In the genomic region with DNA sequence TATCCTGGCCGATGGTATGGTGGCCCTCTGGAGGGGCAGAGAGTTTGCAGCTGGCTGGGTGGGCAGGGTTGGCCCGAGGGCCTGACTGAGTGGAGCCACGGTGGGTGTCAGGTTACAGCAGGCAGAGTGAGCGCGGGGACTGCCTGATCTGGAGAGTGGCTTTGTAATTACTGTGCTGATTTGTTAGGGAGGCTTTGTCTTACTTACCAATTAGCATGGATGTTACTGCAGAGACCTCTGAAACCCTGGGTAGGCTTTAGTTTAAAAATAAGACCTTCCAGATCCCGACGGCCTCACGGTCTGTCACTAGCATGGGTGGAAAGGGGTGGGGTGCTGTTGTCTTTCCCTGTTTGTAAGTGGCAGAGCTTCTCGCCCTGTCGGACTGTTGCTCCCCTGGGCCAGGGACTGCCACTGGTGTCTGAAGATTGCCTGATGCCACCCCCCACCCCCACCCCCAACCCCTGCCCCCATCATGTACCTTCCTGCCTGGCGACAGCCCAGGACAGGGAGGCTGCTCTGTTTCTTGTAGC, we compare ENCODE assay signal across 8 mouse cellular contexts.
DNase-seq lines count a peak whose midpoint lies in the region; ATAC-seq and TF ChIP-seq lines count a peak whose summit lies in the region.

No protein-coding gene starts in this region.

- no peak for TF ChIP-seq CTCF in midbrain, postnatal 0 days (IDR thresholded peaks at IDR 0.05)

- peak overlapping the region; percentile 66; the same call in 1 of the 2 replicates for H3K27ac ChIP-seq in ES-E14 (ENCODE audit: insufficient read depth, low read depth, low read length, poor library complexity, severe bottlenecking)
- H3K27ac ChIP-seq in heart, embryonic 13.5 days (replicated peaks) = peak overlapping the region; percentile 84
- H3K27ac ChIP-seq in limb, embryonic 10.5 days = peak overlapping the region; percentile 91
- 0 out of 2 replicates have a peak overlapping the region, but pooled peaks have one; percentile 12 for H3K27ac ChIP-seq in midbrain, postnatal 0 days (ENCODE audit: low read depth, low read length)

- peaks cover 11 to 33% of the 10 kb centered on the region in 2 experiments for H3K4me1 ChIP-seq in ES-E14 (ENCODE audit: control insufficient read depth in 2 of 2, insufficient read depth in 2 of 2, low read length in 2 of 2, poor library complexity in 1 of 2)
- H3K4me1 ChIP-seq in heart, embryonic 13.5 days = peaks cover 70% of the 10 kb centered on the region
- H3K4me1 ChIP-seq in limb, embryonic 10.5 days = peaks cover 68% of the 10 kb centered on the region
- peaks cover 6% of the 10 kb centered on the region; the same call in 1 of the 2 replicates for H3K4me1 ChIP-seq in midbrain, postnatal 0 days (ENCODE audit: insufficient read depth, low read length)

- H3K9me3 ChIP-seq in ES-E14 (ENCODE audit: control insufficient read depth, insufficient read depth, low read depth, low read length) = no peaks in the 10 kb centered on the region
- H3K9me3 ChIP-seq in heart, embryonic 13.5 days = no peaks in the 10 kb centered on the region
- no peaks in the 10 kb centered on the region for H3K9me3 ChIP-seq in limb, embryonic 10.5 days (replicated peaks)
- no peaks in the 10 kb centered on the region for H3K9me3 ChIP-seq in midbrain, postnatal 0 days (ENCODE audit: low read length)

- H3K4me3 ChIP-seq in ES-E14 (ENCODE audit: insufficient read depth in 1 of 2, low read depth in 1 of 2, low read length in 2 of 2, poor library complexity in 1 of 2, severe bottlenecking in 1 of 2) = peak overlapping the region; percentile 14 to 37; a peak in 1 of 4 replicates
- peak overlapping the region; percentile 35 for H3K4me3 ChIP-seq in heart, embryonic 13.5 days
- peak overlapping the region; percentile 45 for H3K4me3 ChIP-seq in limb, embryonic 10.5 days
- no peak overlapping the region for H3K4me3 ChIP-seq in midbrain, postnatal 0 days (ENCODE audit: low read depth, low read length)

- no peaks in the 10 kb centered on the region for H3K27me3 ChIP-seq in heart, embryonic 13.5 days (replicated peaks)
- H3K27me3 ChIP-seq in limb, embryonic 10.5 days (ENCODE audit: low read depth, poor library complexity, severe bottlenecking) = no peaks in the 10 kb centered on the region
- H3K27me3 ChIP-seq in midbrain, postnatal 0 days (ENCODE audit: insufficient read depth, low read length) = no peaks in the 10 kb centered on the region

- H3K36me3 ChIP-seq in ES-E14 (ENCODE audit: control insufficient read depth, insufficient read depth, low read length, poor library complexity, severe bottlenecking) = no peaks in the 10 kb centered on the region
- no peaks in the 10 kb centered on the region for H3K36me3 ChIP-seq in heart, embryonic 13.5 days
- H3K36me3 ChIP-seq in limb, embryonic 10.5 days = no peaks in the 10 kb centered on the region
- H3K36me3 ChIP-seq in midbrain, postnatal 0 days (ENCODE audit: insufficient read depth, low read length) = no peaks in the 10 kb centered on the region

- H3K4me2 ChIP-seq in heart, embryonic 13.5 days = peak overlapping the region; percentile 69
- peak overlapping the region; percentile 15; the same call in 1 of the 2 replicates for H3K4me2 ChIP-seq in midbrain, postnatal 0 days (ENCODE audit: low read depth, low read length, poor library complexity, severe bottlenecking)

- no peak overlapping the region; the same call in 1 of the 2 replicates for H3K9ac ChIP-seq in ES-E14 (ENCODE audit: insufficient read depth, low read depth, low read length, poor library complexity, severe bottlenecking)
- H3K9ac ChIP-seq in heart, embryonic 13.5 days = peak overlapping the region; percentile 76
- no peak overlapping the region for H3K9ac ChIP-seq in midbrain, postnatal 0 days (replicated peaks; ENCODE audit: low read length, poor library complexity, severe bottlenecking)

- 3% methylated on average over 11 of the region's 11 CpGs for WGBS in heart, embryonic 13.5 days
- under 1% methylated on average over 11 of the region's 11 CpGs for WGBS in limb, embryonic 10.5 days
- 9% methylated on average over 11 of the region's 11 CpGs for WGBS in midbrain, postnatal 0 days

- in situ Hi-C loops in ES-E14 (cut with MboI; ENCODE audit: low sequenced_read_pairs in 2 of 2, unreplicated experiment in 2 of 2) = loop anchor here in 1 of 2 experiments (25.0 kb wide), 1 partner anchor 178 kb away; no protein-coding TSS in a partner anchor

- ATAC-seq in heart, embryonic 13.5 days (ENCODE audit: extremely low read depth, insufficient number of reproducible peaks, low FRiP score, low TSS enrichment) = peak; percentile 62; the same call in 1 of the 2 replicates
- peak; percentile 53; the same call in 1 of the 2 replicates for ATAC-seq in midbrain, postnatal 0 days (ENCODE audit: low FRiP score)
- ATAC-seq in CD4-positive, CD25-positive, alpha-beta regulatory T cell, adult 4 months = no peak

- DNase-seq in ES-E14 (ENCODE audit: low read depth, low spot score) = peak; percentile 45
- peak; percentile 81 for DNase-seq in embryo, embryonic 9.5 days (ENCODE audit: extremely low spot score)
- DNase-seq in limb, embryonic 10.5 days (ENCODE audit: low spot score) = peak; percentile 89
- DNase-seq in midbrain, postnatal 0 days (ENCODE audit: low spot score) = peak; percentile 67
- DNase-seq in cerebellum, adult 18-20 months = no peak
- no peak for DNase-seq in thymus, postnatal 14 days

TF ChIP-seq in ES-E14, 5 proteins besides CTCF, POLR2A, EP300 and RAD21:
- TF ChIP-seq CHD2 (IDR thresholded peaks at IDR 0.05; ENCODE audit: low read depth, low read length) (no peak), HCFC1 (IDR thresholded peaks at IDR 0.05; ENCODE audit: borderline replicate concordance, insufficient read depth, low read length) (no peak), ZC3H11A (IDR thresholded peaks at IDR 0.05; ENCODE audit: borderline replicate concordance, low read depth, low read length) (no peak), MAFK (IDR thresholded peaks at IDR 0.05; ENCODE audit: insufficient read depth, low read depth, low read length) (no peak)

Comparison
In these comparisons a context has a peak if more than half of its experiments do, and no peak if none do; other contexts are left out.
1. DNase-seq: peak in ES-E14 (single experiment), embryo, embryonic 9.5 days (single experiment), limb, embryonic 10.5 days (single experiment) and midbrain, postnatal 0 days (single experiment); none in cerebellum, adult 18-20 months (0 of 2) and thymus, postnatal 14 days (single experiment).
2. H3K27ac ChIP-seq: peak in every context shown above with its lines; median percentile 91 in limb, embryonic 10.5 days; 84 in heart, embryonic 13.5 days; 66 in ES-E14; 12 in midbrain, postnatal 0 days.